Mouse (Mus musculus) bone marrow macrophage, adult 2 months (primary cell): ENCODE data around the gene Cbs.

ENCODE experiments used
- CTCF ChIP-seq: IDR thresholded peaks from 2 replicates; pipeline ENCODE4 v1.5.1; 2012; ENCODE audit warnings: low read depth, mild to moderate bottlenecking, low read length, moderate library complexity
- POLR2A ChIP-seq: IDR thresholded peaks from 2 replicates; pipeline ENCODE4 v1.6.1; 2012; ENCODE audit warnings: mild to moderate bottlenecking, low read depth, low read length, borderline replicate concordance

DNA sequence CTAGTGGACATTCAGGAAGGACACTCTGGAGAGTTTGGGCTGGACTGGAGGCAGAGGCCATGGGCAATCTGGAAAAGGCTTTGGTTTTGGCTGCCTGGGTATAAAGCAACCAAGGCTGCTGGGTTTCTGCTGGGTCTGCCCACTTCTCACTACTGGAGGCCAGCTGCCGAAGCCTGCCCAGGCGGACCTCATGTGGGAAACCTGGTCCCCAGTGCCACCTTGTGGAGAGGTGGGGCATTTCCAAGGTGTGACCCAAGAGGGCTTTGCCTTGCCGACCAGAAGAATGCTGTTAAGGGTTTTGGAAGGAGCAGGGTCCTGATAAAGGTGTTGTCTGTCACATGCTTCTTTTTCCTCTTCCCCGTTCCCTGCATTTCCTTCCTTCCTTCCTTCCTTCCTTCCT, 27.7 kb upstream of the Cbs start:
- TF ChIP-seq POLR2A, result no peak
- peak; percentile 56; the same call in 1 of the 2 replicates for TF ChIP-seq CTCF
